Mouse (Mus musculus) liver, adult 2 months (tissue): ENCODE results near the gene Pif1.

Experiments
- CTCF ChIP-seq: fragments of 200-500 bp; IDR thresholded peaks from 2 replicates; pipeline ENCODE4 v1.5.1; 2011; ENCODE audit warnings: low read depth, low read length, control low read depth
- POLR2A ChIP-seq: fragments of 200-500 bp; IDR thresholded peaks from 2 replicates; pipeline ENCODE4 v1.6.1; 2011; ENCODE audit warnings: low read length, control low read depth; ENCODE audit not compliant: insufficient read depth; ENCODE audit errors: extremely low read depth

DNA sequence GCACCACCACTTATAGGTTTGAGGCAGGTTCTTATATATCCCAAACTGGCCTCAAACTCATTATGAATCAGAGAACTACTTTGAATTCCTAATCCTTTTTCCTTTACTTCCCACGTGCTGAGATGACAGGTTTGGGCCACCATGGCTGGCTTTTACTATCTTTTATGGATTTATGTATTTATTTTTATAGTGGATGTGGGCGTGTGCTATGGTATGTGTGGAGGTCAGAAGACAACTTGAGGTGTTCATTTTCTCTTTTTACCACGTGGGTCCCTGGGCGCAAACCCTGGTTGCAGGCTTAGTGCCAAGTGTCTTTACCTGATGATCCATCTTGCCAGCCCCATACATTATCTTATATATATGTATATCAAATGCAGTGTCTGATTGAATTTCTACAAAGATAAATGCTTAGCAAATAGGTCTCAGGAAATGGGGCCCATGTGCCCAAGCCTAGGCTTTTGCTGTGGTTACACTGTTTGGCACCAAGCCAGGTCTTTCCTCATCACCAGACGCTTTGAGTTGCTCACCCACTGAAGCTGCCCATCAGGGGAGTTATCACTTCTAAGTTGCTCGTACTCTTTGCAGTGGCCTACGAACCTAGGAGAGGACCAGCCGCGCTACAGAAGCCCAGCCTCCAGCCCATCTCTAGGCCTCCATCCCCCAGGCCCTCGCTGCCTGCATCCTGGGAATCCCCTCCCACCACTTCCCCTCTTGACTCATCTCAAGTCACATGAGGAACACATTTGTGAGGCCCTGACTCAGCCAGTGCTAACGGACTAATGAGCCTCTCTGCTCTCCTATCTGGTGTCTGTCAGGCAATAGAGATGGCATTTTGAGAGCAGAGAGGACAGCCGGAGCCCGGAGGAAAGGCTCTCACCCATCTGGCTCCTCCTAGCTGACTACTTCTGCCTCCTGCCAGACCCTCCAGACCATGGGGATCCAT is 45.6 kb upstream of the Pif1 start:
- TF ChIP-seq POLR2A, result no peak
- TF ChIP-seq CTCF, result no peak
